Mouse (Mus musculus): ENCODE data around the gene Cacng5. TPM values are rescaled to one million over a fixed set of nuclear protein-coding genes. Genes with fewer than 3 reads are reported as not detected.

The Cacng5 gene
- polyA plus RNA-seq, 1 experiment from 2014 or later = 7.6 TPM

GRCm38 (mm10) chr11:107867509-107867908 lies 47.3 kb downstream of the Cacng5 start:
- 0 out of 2 replicates have a peak overlapping the region, but pooled peaks have one; percentile 5 for H3K27ac ChIP-seq (replicated peaks; ENCODE audit: low read depth, low read length)
- H3K4me1 ChIP-seq (ENCODE audit: control insufficient read depth, insufficient read depth, low read length) = 0 out of 2 replicates have a peak, but pooled peaks cover 3% of the 10 kb centered on the region
- ATAC-seq (ENCODE audit: low FRiP score, low TSS enrichment) = no peak
- H3K4me2 ChIP-seq (ENCODE audit: low read length) = no peak overlapping the region
- H3K9ac ChIP-seq (replicated peaks; ENCODE audit: low read length) = no peak overlapping the region
- H3K9me3 ChIP-seq (ENCODE audit: control insufficient read depth, low read length) = no peaks in the 10 kb centered on the region
- WGBS = 78% methylated on average over 8 of the region's 8 CpGs
- no peak for DNase-seq
- no peak overlapping the region for H3K4me3 ChIP-seq (replicated peaks; ENCODE audit: low read depth, low read length)
- no peaks in the 10 kb centered on the region for H3K27me3 ChIP-seq (ENCODE audit: control insufficient read depth, insufficient read depth, low read length)
- no peaks in the 10 kb centered on the region for H3K36me3 ChIP-seq (ENCODE audit: control insufficient read depth, insufficient read depth, low read length)

GRCm38 (mm10) chr11:107865128-107865527 lies 49.7 kb downstream of the Cacng5 start:
- 16% methylated on average over 7 of the region's 7 CpGs for WGBS
- Histone ChIP-seq H3K4me1 (ENCODE audit: control insufficient read depth, insufficient read depth, low read length) (0 out of 2 replicates have a peak, but pooled peaks cover 3% of the 10 kb centered on the region), H3K9me3 (ENCODE audit: control insufficient read depth, low read length) (no peaks in the 10 kb centered on the region), H3K36me3 (ENCODE audit: control insufficient read depth, insufficient read depth, low read length) (no peaks in the 10 kb centered on the region), H3K27me3 (ENCODE audit: control insufficient read depth, insufficient read depth, low read length) (no peaks in the 10 kb centered on the region), H3K4me3 (replicated peaks; ENCODE audit: low read depth, low read length) (no peak overlapping the region), H3K27ac (replicated peaks; ENCODE audit: low read depth, low read length) (no peak overlapping the region), H3K9ac (replicated peaks; ENCODE audit: low read length) (no peak overlapping the region), H3K4me2 (ENCODE audit: low read length) (no peak overlapping the region)
- ATAC-seq (ENCODE audit: low FRiP score, low TSS enrichment) (no peak), DNase-seq (peak; percentile 84)

- 2% methylated on average over 4 of the region's 4 CpGs for WGBS
- ATAC-seq (ENCODE audit: low FRiP score, low TSS enrichment) (no peak), DNase-seq (peak; percentile 91)
- H3K4me3 ChIP-seq (replicated peaks; ENCODE audit: low read depth, low read length) = no peak overlapping the region
- 0 out of 2 replicates have a peak, but pooled peaks cover 3% of the 10 kb centered on the region for H3K4me1 ChIP-seq (ENCODE audit: control insufficient read depth, insufficient read depth, low read length)
- no peak overlapping the region for H3K27ac ChIP-seq (replicated peaks; ENCODE audit: low read depth, low read length)
- H3K36me3 ChIP-seq (ENCODE audit: control insufficient read depth, insufficient read depth, low read length) = no peaks in the 10 kb centered on the region
- H3K9ac ChIP-seq (replicated peaks; ENCODE audit: low read length) = no peak overlapping the region
- no peaks in the 10 kb centered on the region for H3K27me3 ChIP-seq (ENCODE audit: control insufficient read depth, insufficient read depth, low read length)
- no peak overlapping the region for H3K4me2 ChIP-seq (ENCODE audit: low read length)
- H3K9me3 ChIP-seq (ENCODE audit: control insufficient read depth, low read length) = no peaks in the 10 kb centered on the region
Measured at GRCm38 (mm10) chr11:107864024-107864423, 50.8 kb downstream of the Cacng5 start.

- ATAC-seq (ENCODE audit: low FRiP score, low TSS enrichment) = no peak
Measured at GRCm38 (mm10) chr11:107861738-107862137, 53.1 kb downstream of the Cacng5 start.

GRCm38 (mm10) chr11:107859871-107860270 lies 55.0 kb downstream of the Cacng5 start:
- ATAC-seq (ENCODE audit: low FRiP score, low TSS enrichment) = no peak

More at GRCm38 (mm10) chr11:107861738-107862137, 53.1 kb downstream of the Cacng5 start:
- no peaks in the 10 kb centered on the region for H3K27me3 ChIP-seq (ENCODE audit: control insufficient read depth, insufficient read depth, low read length)
- no peak for DNase-seq
- H3K4me1 ChIP-seq (ENCODE audit: control insufficient read depth, insufficient read depth, low read length) = 0 out of 2 replicates have a peak, but pooled peaks cover 3% of the 10 kb centered on the region
- 79% methylated on average over 5 of the region's 5 CpGs for WGBS
- no peaks in the 10 kb centered on the region for H3K9me3 ChIP-seq (ENCODE audit: control insufficient read depth, low read length)
- H3K36me3 ChIP-seq (ENCODE audit: control insufficient read depth, insufficient read depth, low read length) = no peaks in the 10 kb centered on the region
- no peak overlapping the region for H3K27ac ChIP-seq (replicated peaks; ENCODE audit: low read depth, low read length)
- H3K4me3 ChIP-seq (replicated peaks; ENCODE audit: low read depth, low read length) = no peak overlapping the region
- no peak overlapping the region for H3K4me2 ChIP-seq (ENCODE audit: low read length)
- H3K9ac ChIP-seq (replicated peaks; ENCODE audit: low read length) = no peak overlapping the region

GRCm38 (mm10) chr11:107859288-107859687 lies 55.6 kb downstream of the Cacng5 start:
- H3K9ac ChIP-seq (replicated peaks; ENCODE audit: low read length) = no peak overlapping the region
- H3K9me3 ChIP-seq (ENCODE audit: control insufficient read depth, low read length) = no peaks in the 10 kb centered on the region
- no peaks in the 10 kb centered on the region for H3K4me1 ChIP-seq (ENCODE audit: control insufficient read depth, insufficient read depth, low read length)
- H3K36me3 ChIP-seq (ENCODE audit: control insufficient read depth, insufficient read depth, low read length) = no peaks in the 10 kb centered on the region
- H3K27ac ChIP-seq (replicated peaks; ENCODE audit: low read depth, low read length) = no peak overlapping the region
- no peak overlapping the region for H3K4me2 ChIP-seq (ENCODE audit: low read length)
- 22% methylated on average over 7 of the region's 7 CpGs for WGBS
- DNase-seq (peak; percentile 91), ATAC-seq (ENCODE audit: low FRiP score, low TSS enrichment) (no peak)
- H3K4me3 ChIP-seq (replicated peaks; ENCODE audit: low read depth, low read length) = no peak overlapping the region
- H3K27me3 ChIP-seq (ENCODE audit: control insufficient read depth, insufficient read depth, low read length) = no peaks in the 10 kb centered on the region

More at GRCm38 (mm10) chr11:107859871-107860270, 55.0 kb downstream of the Cacng5 start:
- Histone ChIP-seq H3K27me3 (ENCODE audit: control insufficient read depth, insufficient read depth, low read length) (no peaks in the 10 kb centered on the region), H3K27ac (replicated peaks; ENCODE audit: low read depth, low read length) (no peak overlapping the region), H3K4me3 (replicated peaks; ENCODE audit: low read depth, low read length) (no peak overlapping the region), H3K36me3 (ENCODE audit: control insufficient read depth, insufficient read depth, low read length) (no peaks in the 10 kb centered on the region), H3K9me3 (ENCODE audit: control insufficient read depth, low read length) (no peaks in the 10 kb centered on the region), H3K4me2 (ENCODE audit: low read length) (no peak overlapping the region), H3K9ac (replicated peaks; ENCODE audit: low read length) (no peak overlapping the region), H3K4me1 (ENCODE audit: control insufficient read depth, insufficient read depth, low read length) (0 out of 2 replicates have a peak, but pooled peaks cover 2% of the 10 kb centered on the region)
- DNase-seq = no peak
- WGBS = 97% methylated on average over 4 of the region's 4 CpGs

GRCm38 (mm10) chr11:107853088-107853487 lies 61.8 kb downstream of the Cacng5 start:
- ATAC-seq (ENCODE audit: low FRiP score, low TSS enrichment) (no peak), DNase-seq (peak; percentile 85)
- no peaks in the 10 kb centered on the region for H3K9me3 ChIP-seq (ENCODE audit: control insufficient read depth, low read length)
- no peak overlapping the region for H3K27ac ChIP-seq (replicated peaks; ENCODE audit: low read depth, low read length)
- H3K4me3 ChIP-seq (replicated peaks; ENCODE audit: low read depth, low read length) = no peak overlapping the region
- H3K4me2 ChIP-seq (ENCODE audit: low read length) = no peak overlapping the region
- no peaks in the 10 kb centered on the region for H3K27me3 ChIP-seq (ENCODE audit: control insufficient read depth, insufficient read depth, low read length)
- no peaks in the 10 kb centered on the region for H3K36me3 ChIP-seq (ENCODE audit: control insufficient read depth, insufficient read depth, low read length)
- WGBS = 26% methylated on average over 1 of the region's 1 CpGs
- H3K9ac ChIP-seq (replicated peaks; ENCODE audit: low read length) = no peak overlapping the region
- 0 out of 2 replicates have a peak, but pooled peaks cover 4% of the 10 kb centered on the region for H3K4me1 ChIP-seq (ENCODE audit: control insufficient read depth, insufficient read depth, low read length)

- ATAC-seq (ENCODE audit: low FRiP score, low TSS enrichment) = no peak
- Histone ChIP-seq H3K27ac (replicated peaks; ENCODE audit: low read depth, low read length) (no peak overlapping the region), H3K27me3 (ENCODE audit: control insufficient read depth, insufficient read depth, low read length) (no peaks in the 10 kb centered on the region), H3K9me3 (ENCODE audit: control insufficient read depth, low read length) (no peaks in the 10 kb centered on the region), H3K36me3 (ENCODE audit: control insufficient read depth, insufficient read depth, low read length) (no peaks in the 10 kb centered on the region), H3K4me1 (ENCODE audit: control insufficient read depth, insufficient read depth, low read length) (0 out of 2 replicates have a peak, but pooled peaks cover 4% of the 10 kb centered on the region), H3K4me3 (replicated peaks; ENCODE audit: low read depth, low read length) (no peak overlapping the region), H3K9ac (replicated peaks; ENCODE audit: low read length) (no peak overlapping the region), H3K4me2 (ENCODE audit: low read length) (no peak overlapping the region)
- 44% methylated on average over 10 of the region's 10 CpGs for whole genome bisulfite sequencing
- DNase-seq = peak; percentile 51
Measured at GRCm38 (mm10) chr11:107849621-107850020, 65.2 kb downstream of the Cacng5 start.

- no peaks in the 10 kb centered on the region for H3K36me3 ChIP-seq (ENCODE audit: control insufficient read depth, insufficient read depth, low read length)
- 94% methylated on average over 1 of the region's 1 CpGs for WGBS
- H3K27ac ChIP-seq (replicated peaks; ENCODE audit: low read depth, low read length) = no peak overlapping the region
- no peaks in the 10 kb centered on the region for H3K4me1 ChIP-seq (ENCODE audit: control insufficient read depth, insufficient read depth, low read length)
- no peaks in the 10 kb centered on the region for H3K9me3 ChIP-seq (ENCODE audit: control insufficient read depth, low read length)
- H3K4me3 ChIP-seq (replicated peaks; ENCODE audit: low read depth, low read length) = no peak overlapping the region
- no peak overlapping the region for H3K9ac ChIP-seq (replicated peaks; ENCODE audit: low read length)
- H3K27me3 ChIP-seq (ENCODE audit: control insufficient read depth, insufficient read depth, low read length) = no peaks in the 10 kb centered on the region
- DNase-seq (no peak), ATAC-seq (ENCODE audit: low FRiP score, low TSS enrichment) (no peak)
- no peak overlapping the region for H3K4me2 ChIP-seq (ENCODE audit: low read length)
Measured at GRCm38 (mm10) chr11:107844175-107844574, 70.7 kb downstream of the Cacng5 start.

All from midbrain, embryonic 14.5 days (tissue).